9 mouse cellular contexts compared by ENCODE assay signal in the genomic region with DNA sequence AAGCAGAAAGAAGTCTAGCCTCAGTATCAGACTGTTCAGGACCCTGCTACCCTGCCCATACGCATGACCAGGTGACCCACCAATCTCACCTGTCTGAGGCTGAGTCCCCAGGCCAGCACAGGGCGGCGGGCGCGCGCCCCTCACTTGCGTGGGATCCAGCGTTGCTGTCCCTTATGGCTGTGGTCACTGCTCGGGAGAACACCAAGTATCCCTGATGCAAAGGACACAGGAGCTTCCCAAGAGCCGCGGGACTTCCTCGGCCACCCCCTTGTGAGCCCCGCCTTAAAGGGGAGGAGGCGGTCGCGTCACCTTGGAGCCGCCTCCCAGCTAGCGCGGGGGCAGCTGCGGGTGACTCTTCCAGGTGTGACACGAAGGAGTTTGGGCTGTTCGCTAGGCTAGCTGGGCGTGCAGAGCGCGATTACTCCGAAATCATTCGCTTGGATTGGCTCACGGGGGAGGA. TPM values are rescaled to one million over a fixed set of nuclear protein-coding genes. Genes with fewer than 3 reads are reported as not detected.
DNase-seq lines count a peak whose midpoint lies in the region; ATAC-seq and TF ChIP-seq lines count a peak whose summit lies in the region.
"Had no signal": no experiment of that assay in that cellular context is flagged by ENCODE, and none has a peak within 500 bp of the region (broad histone marks: within the 10 kb centered on the region; RNA-seq: fewer than 3 reads in every experiment).

A gene (minus strand): TSS at position 227 of the 460 bp plus-strand sequence.

- in situ Hi-C loops in Patski (cut with MboI; ENCODE audit: low pct_unique_long_range_greater_than_20kb), result no loop called here

- no peak within 1 kb of the TSS for H3K27ac ChIP-seq in intestine, embryonic 15.5 days
- no peak within 1 kb of the TSS for H3K27ac ChIP-seq in midbrain, postnatal 0 days (ENCODE audit: low read depth, low read length)
- H3K27ac ChIP-seq: macrophage had no signal

- H3K9me3 ChIP-seq in intestine, embryonic 15.5 days, result no peaks in the 10 kb centered on the region
- no peaks in the 10 kb centered on the region for H3K9me3 ChIP-seq in midbrain, postnatal 0 days (ENCODE audit: low read length)

- no peaks in the 10 kb centered on the region for H3K36me3 ChIP-seq in intestine, embryonic 15.5 days
- H3K36me3 ChIP-seq in midbrain, postnatal 0 days (ENCODE audit: insufficient read depth, low read length), result no peaks in the 10 kb centered on the region

- peak within 1 kb of the TSS; percentile 58 for H3K9ac ChIP-seq in intestine, embryonic 15.5 days
- H3K9ac ChIP-seq in midbrain, postnatal 0 days (replicated peaks; ENCODE audit: low read length, poor library complexity, severe bottlenecking), result peak within 1 kb of the TSS; percentile 14

- H3K4me1 ChIP-seq in intestine, embryonic 15.5 days (replicated peaks), result no peaks in the 10 kb centered on the region
- peaks cover 4% of the 10 kb centered on the region; the same call in 1 of the 2 replicates for H3K4me1 ChIP-seq in midbrain, postnatal 0 days (ENCODE audit: insufficient read depth, low read length)

- ATAC-seq in Patski, result peak; percentile 93
- ATAC-seq in intestine, embryonic 15.5 days, result peak; percentile 99
- peak; percentile 60; the same call in 1 of the 2 replicates for ATAC-seq in midbrain, postnatal 0 days (ENCODE audit: low FRiP score)

- H3K27me3 ChIP-seq in Patski, result peaks cover 13% of the 10 kb centered on the region
- H3K27me3 ChIP-seq in intestine, embryonic 15.5 days (replicated peaks), result no peaks in the 10 kb centered on the region
- H3K27me3 ChIP-seq in midbrain, postnatal 0 days (ENCODE audit: insufficient read depth, low read length), result peaks cover 5% of the 10 kb centered on the region; the same call in 1 of the 2 replicates

- DNase-seq in Patski (ENCODE audit: low read depth, low spot score) (peak; percentile 6), liver (peak; percentile 46)
- DNase-seq in c-Kit-positive CD71-positive TER-119-negative erythroid progenitor cells, embryonic 14.5 days (ENCODE audit: low read depth), result peak; percentile 5
- DNase-seq in gonadal fat pad, adult 2 months (ENCODE audit: low read depth), result peak; percentile 84
- peak; percentile 19 for DNase-seq in midbrain, postnatal 0 days (ENCODE audit: low spot score)
- DNase-seq in spleen, postnatal 36 days (ENCODE audit: low spot score in 2 of 2), result peak; percentile 78 to 80
- no peak for DNase-seq in cerebellum, postnatal 36 days

- POLR2A ChIA-PET in Patski (lab: Charles Lee), result no interaction called here

- H3K4me3 ChIP-seq in intestine, embryonic 15.5 days (replicated peaks), result peak within 1 kb of the TSS; percentile 61
- H3K4me3 ChIP-seq in midbrain, postnatal 0 days (ENCODE audit: low read depth, low read length), result peak within 1 kb of the TSS; percentile 55

- no peak for TF ChIP-seq CTCF in Patski (IDR thresholded peaks at IDR 0.05)
- no peak for TF ChIP-seq CTCF in midbrain, postnatal 0 days (IDR thresholded peaks at IDR 0.05)

- peak within 1 kb of the TSS; percentile 95 for H3K4me2 ChIP-seq in intestine, embryonic 15.5 days (replicated peaks)
- H3K4me2 ChIP-seq in midbrain, postnatal 0 days (ENCODE audit: low read depth, low read length, poor library complexity, severe bottlenecking), result peak within 1 kb of the TSS; percentile 99

- WGBS in intestine, embryonic 15.5 days, result 0% methylated on average over 28 of the region's 28 CpGs
- WGBS in midbrain, postnatal 0 days, result 2% methylated on average over 28 of the region's 28 CpGs

- CTCF ChIA-PET in Patski (lab: Charles Lee), result interaction anchor here (1.3 to 1.4 kb wide), 2 partner anchors 10 to 57 kb away, joined by 3 to 4 read pairs; no protein-coding TSS in a partner anchor

RNA-seq across cellular contexts. Expression of the gene that starts here (rescaled TPM):
- polyA plus RNA-seq in Patski (2021), result 1.4 TPM
- polyA plus RNA-seq in gonadal fat pad, adult 2 months (2012; rRNA removed), result 0.60 and 1.3 TPM in 2 replicates
- 1.8 and 2.2 TPM in 2 replicates for polyA plus RNA-seq in intestine, embryonic 15.5 days (2015; fragmentation: Nextera tagmentation; extraction: Ambion mirVana)
- 0.71 and 1.1 TPM in 2 replicates for total RNA-seq in midbrain, postnatal 0 days (2014; rRNA removed)
- polyA plus RNA-seq in midbrain, postnatal 0 days (2015; fragmentation: Nextera tagmentation; extraction: Ambion mirVana), result 0.38 and 0.44 TPM in 2 replicates

Comparison
In these comparisons a context has a peak if more than half of its experiments do, and no peak if none do; other contexts are left out.
1. DNase-seq: peak in Patski (single experiment), c-Kit-positive CD71-positive TER-119-negative erythroid progenitor cells, embryonic 14.5 days (single experiment), gonadal fat pad, adult 2 months (single experiment), liver (single experiment), midbrain, postnatal 0 days (single experiment) and spleen, postnatal 36 days (2 of 2); none in cerebellum, postnatal 36 days (0 of 2).
2. Peak in every context shown above with its lines, with median percentiles within 50 percentile points of each other: ATAC-seq.